13 mouse cellular contexts compared by ENCODE assay signal in the genomic region with DNA sequence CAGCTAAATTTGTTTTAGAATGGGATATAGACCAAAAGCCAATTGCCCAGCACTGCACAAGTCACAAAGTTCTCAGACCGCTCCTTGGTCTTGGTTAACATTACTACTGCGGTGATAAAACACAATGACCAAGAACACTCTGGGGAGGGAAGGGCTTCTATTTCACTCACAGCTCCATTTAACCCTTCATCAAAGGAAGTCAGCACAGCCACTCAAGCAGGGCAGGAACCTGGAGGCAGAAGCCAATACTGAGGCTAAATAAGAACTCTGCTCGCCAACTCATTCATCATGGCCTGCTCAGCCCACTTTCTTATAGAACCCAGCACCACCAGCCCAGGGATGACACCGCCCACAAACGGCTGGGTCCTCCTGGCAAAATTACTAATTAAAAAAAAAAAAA.
"Had no signal": no experiment of that assay in that cellular context is flagged by ENCODE, and none has a peak within 500 bp of the region (broad histone marks: within the 10 kb centered on the region; RNA-seq: fewer than 3 reads in every experiment).

No protein-coding gene starts in this region.

- DNase-seq: kidney, postnatal 10 days; left cerebral cortex, postnatal 4 days; lung, adult 18-20 months; lung, postnatal 36 days; midbrain, embryonic 14.5 days; right cerebral cortex, postnatal 14 days; thymus, adult 2 months; thymus, postnatal 25 days had no signal

- H3K27me3 ChIP-seq: limb, embryonic 13.5 days; neural tube, embryonic 12.5 days; stomach, embryonic 15.5 days had no signal

- H3K36me3 ChIP-seq: limb, embryonic 13.5 days; midbrain, embryonic 10.5 days; neural tube, embryonic 12.5 days; stomach, embryonic 15.5 days had no signal

- H3K9ac ChIP-seq: limb, embryonic 13.5 days; liver, embryonic 14.5 days; neural tube, embryonic 12.5 days; stomach, embryonic 15.5 days had no signal

- H3K4me2 ChIP-seq: limb, embryonic 13.5 days; neural tube, embryonic 12.5 days; stomach, embryonic 15.5 days had no signal

- H3K4me3 ChIP-seq: limb, embryonic 13.5 days; midbrain, embryonic 10.5 days; neural tube, embryonic 12.5 days; stomach, embryonic 15.5 days had no signal

- H3K27ac ChIP-seq: limb, embryonic 13.5 days; liver, embryonic 14.5 days; midbrain, embryonic 10.5 days; neural tube, embryonic 12.5 days; stomach, embryonic 15.5 days had no signal

- H3K4me1 ChIP-seq: stomach, embryonic 15.5 days had no signal

- H3K9me3 ChIP-seq: midbrain, embryonic 10.5 days; neural tube, embryonic 12.5 days; stomach, embryonic 15.5 days had no signal
